Mouse (Mus musculus) left cerebral cortex, postnatal 14 days (tissue): ENCODE measurements around the gene Pla2g15. TPM values are rescaled to one million over a fixed set of nuclear protein-coding genes. Genes with fewer than 3 reads are reported as not detected.

Experiments
- DNase-seq, 2 experiments: peaks; one replicate each; pipeline ENCODE4 v3.0.0; 2021 to 2022; ENCODE audit warnings: low spot score in 2 of 2, mixed read lengths in 1 of 2
- intact Hi-C: fragments of 180-260 bp; cut with DNase I; formaldehyde crosslinking; loops from one replicate; pipeline ENCODE4 v1.15.1; 2025
- total RNA-seq, 2 experiments: library from RNA; stranded (reverse); gene quantifications; 2 replicates each; pipeline ENCODE4 v1.2.3; 2021

Pla2g15 gene
- total RNA-seq, 2 experiments from 2014 or later, result 23.0 to 25.3 TPM

GRCm38 (mm10) chr8:106133526-106133925, 16.7 kb upstream of the Pla2g15 start:
- no peak for DNase-seq
- intact Hi-C loops, result no loop called here

DNA sequence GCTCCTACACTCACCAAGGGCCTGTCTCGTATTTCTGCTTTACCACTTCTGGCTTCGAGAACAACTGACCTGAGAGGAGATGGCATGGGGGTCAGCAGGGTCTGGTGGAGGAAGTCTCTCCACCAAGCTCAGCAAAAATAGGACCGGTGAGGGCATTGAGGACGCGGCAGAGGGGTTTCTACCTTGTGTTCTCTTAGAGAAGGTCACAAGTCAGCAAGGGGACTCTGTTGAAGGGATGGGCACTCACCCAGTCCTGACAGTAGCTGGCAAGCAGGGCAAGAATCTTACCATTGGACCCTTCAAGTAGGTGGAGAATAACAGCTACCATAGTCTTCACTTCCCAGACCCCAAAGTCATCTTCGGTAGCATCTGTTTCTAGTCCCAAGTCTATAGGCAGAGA, 16.3 kb upstream of the Pla2g15 start:
- intact Hi-C loops, result no loop called here
- no peak for DNase-seq

DNA sequence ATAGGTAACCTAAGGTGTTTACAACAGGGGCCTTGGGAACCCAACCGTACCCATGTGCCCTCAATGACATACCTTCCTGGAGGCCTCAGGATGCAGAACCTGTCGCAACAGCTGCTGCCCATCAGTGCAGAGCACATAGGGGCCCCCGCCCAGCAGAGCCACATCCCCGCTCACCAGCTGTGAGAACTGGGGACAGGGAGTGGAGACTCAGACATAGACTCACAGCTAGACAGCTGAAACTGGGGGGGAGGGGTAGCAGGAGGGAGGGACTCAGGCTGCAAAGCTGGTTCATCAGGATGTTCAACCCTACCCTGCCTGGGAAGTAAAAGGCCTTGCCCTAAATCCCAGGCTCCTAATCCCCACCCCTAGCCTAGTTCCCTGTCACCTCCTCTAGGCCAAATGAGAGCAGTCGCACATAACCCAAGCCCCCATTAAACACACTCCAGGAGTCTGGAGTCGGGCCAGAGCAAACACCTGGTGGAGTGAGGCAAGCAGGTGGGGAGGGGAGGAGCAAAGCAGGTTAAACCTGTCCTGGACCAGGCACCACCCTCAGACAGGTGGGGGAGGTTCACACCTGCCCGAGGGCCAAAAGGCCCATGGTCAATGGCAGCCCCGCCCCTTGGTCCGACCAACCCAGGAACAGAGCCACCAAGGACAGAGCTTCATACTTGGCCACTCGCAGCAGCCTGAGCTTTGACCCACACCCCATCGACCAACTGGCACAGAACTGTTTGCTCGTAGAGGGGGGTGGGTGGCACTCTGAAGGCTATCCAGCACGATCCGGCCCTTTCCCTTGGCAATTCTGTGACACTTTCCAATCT, 15.2 kb upstream of the Pla2g15 start:
- intact Hi-C loops, result loop anchor here (5.0 kb wide), 1 partner anchor 77 kb away; the partner anchor contains the start of genes Prmt7 and Slc7a6os
- DNase-seq, result no peak

DNA sequence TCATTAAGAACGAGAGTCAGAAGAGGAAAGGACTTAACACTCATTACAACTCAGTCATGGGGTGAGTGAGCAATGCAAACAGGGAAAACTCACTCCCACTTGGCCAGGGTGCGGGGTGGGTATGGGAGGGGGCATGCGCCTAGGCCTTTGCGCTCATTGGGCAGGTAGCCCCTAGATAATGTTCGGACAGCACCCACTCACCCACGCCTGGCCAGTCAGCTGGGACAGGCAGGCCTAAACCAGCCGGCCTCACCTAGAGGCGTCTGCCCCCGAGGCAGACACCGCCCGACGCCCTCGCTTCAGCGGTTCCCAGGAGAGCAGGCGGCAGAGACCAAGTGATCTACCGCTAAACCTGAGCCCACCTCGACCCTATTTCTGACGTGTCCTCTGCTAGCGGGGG, 14.5 kb upstream of the Pla2g15 start:
- intact Hi-C loops, result loop anchor here (5.0 kb wide), 1 partner anchor 77 kb away; the partner anchor contains the start of genes Prmt7 and Slc7a6os
- no peak for DNase-seq

GRCm38 (mm10) chr8:106136156-106137130, 13.8 kb upstream of the Pla2g15 start, which contains the start of gene Esrp2:
Gene Esrp2, minus strand, starts transcription at chr8:106136974.
- intact Hi-C loops, result loop anchor here (5.0 kb wide), 1 partner anchor 76 kb away; the partner anchor contains the start of genes Prmt7 and Slc7a6os
- no peak for DNase-seq

- DNase-seq, result no peak
- intact Hi-C loops, result loop anchor here (5.0 kb wide), 1 partner anchor 75 kb away; the partner anchor contains the start of genes Prmt7 and Slc7a6os
Observed at GRCm38 (mm10) chr8:106137218-106137905, 12.8 kb upstream of the Pla2g15 start.

DNA sequence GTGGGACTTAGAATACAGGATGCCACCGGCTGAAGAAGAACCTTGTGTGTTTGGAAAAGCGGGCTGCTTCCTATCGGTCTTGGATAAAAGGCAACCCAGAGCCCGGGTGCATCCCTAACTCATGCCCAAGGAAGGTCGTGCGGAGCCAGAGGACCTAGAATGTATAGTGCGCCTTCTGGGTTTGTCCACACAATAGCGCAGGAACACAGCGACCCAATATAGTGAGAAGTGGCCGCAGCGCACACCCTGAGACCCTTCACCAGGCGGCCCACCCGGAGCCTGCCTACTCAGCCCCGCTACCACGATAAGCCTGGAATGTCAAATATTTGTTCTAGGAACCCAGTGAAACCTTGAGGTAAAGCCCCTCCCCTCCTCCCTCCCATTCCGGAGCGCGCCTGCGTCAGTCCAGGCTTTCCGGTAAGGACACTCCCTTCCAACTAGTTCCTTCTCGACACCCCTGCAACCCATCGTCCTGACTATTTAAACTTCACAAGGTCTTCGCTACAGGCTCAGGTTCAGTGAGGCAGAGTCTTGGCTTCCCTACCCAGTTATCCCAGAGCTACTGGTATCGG, 12.2 kb upstream of the Pla2g15 start:
- intact Hi-C loops, result loop anchor here (5.0 kb wide), 1 partner anchor 74 kb away; the partner anchor contains the start of genes Prmt7 and Slc7a6os
- DNase-seq, result no peak

GRCm38 (mm10) chr8:106138616-106139015, 11.6 kb upstream of the Pla2g15 start:
- intact Hi-C loops, result loop anchor here (5.0 kb wide), 1 partner anchor 74 kb away; the partner anchor contains the start of genes Prmt7 and Slc7a6os
- no peak for DNase-seq

DNA sequence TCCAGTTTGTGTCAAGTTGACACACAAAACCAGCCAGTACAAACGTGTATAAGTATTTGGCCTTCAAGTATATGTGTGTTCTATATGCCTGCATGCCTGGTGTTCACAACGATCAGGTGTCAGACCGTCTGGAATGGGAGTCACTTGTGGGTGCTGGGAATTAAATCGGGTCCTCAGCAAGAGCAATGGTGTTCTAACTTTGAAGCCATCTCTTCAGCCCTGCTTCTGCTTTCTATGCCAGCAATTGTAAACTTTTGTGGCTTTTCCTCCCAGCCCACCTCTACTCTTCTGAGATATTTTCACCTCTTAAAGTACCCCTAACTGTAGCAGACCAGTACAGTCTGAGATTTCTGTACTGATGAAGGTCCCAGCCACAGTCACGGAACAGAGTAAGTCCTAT, 10.0 kb upstream of the Pla2g15 start:
- intact Hi-C loops, result loop anchor here (2.0 kb wide), 1 partner anchor 59 kb away; no protein-coding TSS in a partner anchor
- DNase-seq, result no peak

DNA sequence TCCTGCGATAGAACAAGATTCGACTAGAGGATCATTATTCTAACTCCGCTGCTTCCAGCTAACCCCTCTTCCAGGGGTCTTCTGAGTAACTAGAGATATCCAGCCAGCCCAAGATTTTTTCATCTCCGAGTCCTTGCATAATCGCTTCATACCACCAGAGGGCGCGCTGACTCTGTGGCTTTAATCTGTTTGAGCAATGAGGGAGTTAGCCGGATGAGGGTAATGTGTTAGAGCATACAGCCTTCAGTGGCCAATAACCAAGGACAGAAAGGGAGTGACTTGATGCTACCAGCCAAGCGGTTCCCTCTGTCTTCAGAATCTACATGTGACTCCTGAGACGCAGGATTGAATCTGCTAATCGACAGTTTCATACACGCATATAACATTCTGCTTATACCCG, 9.4 kb upstream of the Pla2g15 start:
- intact Hi-C loops, result loop anchor here (2.0 kb wide), 1 partner anchor 58 kb away; no protein-coding TSS in a partner anchor
- DNase-seq, result peak; percentile 82 to 87

DNA sequence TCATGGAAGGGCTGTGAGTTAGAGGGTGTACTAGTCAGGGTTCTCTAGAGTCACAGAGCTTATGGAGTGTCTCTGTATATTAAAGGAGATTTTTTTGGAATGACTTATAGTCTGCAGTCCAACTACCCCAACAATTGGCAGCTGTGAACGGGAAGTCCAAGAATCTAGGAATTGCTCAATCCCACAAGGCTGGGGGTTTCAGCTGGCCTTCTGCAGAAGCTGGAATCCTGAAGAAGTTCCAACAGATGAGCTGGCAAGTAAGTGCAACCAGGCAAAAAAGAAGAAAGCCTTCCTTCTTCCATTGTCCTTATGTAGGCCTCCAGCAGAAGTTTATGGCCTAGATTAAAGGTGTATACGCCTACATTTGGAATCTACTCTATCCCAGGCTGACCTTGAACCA, 4.9 kb upstream of the Pla2g15 start:
- intact Hi-C loops, result no loop called here
- no peak for DNase-seq

DNA sequence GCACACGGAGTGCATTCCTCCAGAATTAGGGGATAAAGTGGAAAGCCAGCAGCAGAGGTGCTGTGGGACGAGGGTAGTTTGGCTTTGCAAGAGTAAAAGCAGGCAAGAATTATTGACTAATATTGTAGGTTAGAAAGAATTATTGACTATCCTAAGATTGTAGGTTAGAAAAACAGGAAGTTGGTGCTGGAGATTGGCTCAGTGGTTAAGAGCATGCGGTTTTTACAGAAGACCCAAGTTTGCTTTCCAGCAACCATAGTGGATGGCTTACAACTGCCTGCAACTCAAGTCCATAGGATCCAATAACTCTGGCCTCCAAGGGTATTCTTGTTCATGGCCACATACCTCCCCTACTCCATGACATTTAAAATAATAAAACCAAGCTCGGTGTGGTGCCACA, 4.2 kb upstream of the Pla2g15 start:
- DNase-seq, result no peak
- intact Hi-C loops, result no loop called here

GRCm38 (mm10) chr8:106147868-106148565, 2.2 kb upstream of the Pla2g15 start:
- DNase-seq, result no peak
- intact Hi-C loops, result no loop called here

GRCm38 (mm10) chr8:106149025-106149424, 1.2 kb upstream of the Pla2g15 start:
- intact Hi-C loops, result no loop called here

GRCm38 (mm10) chr8:106150653-106151000, 428 bp downstream of the Pla2g15 start:
- no peak for DNase-seq

More at GRCm38 (mm10) chr8:106149025-106149424, 1.2 kb upstream of the Pla2g15 start:
- no peak for DNase-seq

GRCm38 (mm10) chr8:106151041-106151440, 842 bp downstream of the Pla2g15 start:
- intact Hi-C loops, result loop anchor here (5.0 kb wide), 1 partner anchor 46 kb away; no protein-coding TSS in a partner anchor

More at GRCm38 (mm10) chr8:106150653-106151000, 428 bp downstream of the Pla2g15 start:
- intact Hi-C loops, result loop anchor here (5.0 kb wide), 1 partner anchor 47 kb away; no protein-coding TSS in a partner anchor

GRCm38 (mm10) chr8:106152876-106153275, 2.7 kb downstream of the Pla2g15 start:
- intact Hi-C loops, result loop anchor here (5.0 kb wide), 1 partner anchor 44 kb away; no protein-coding TSS in a partner anchor

More at GRCm38 (mm10) chr8:106151041-106151440, 842 bp downstream of the Pla2g15 start:
- DNase-seq, result no peak

GRCm38 (mm10) chr8:106157419-106157818, 7.2 kb downstream of the Pla2g15 start:
- intact Hi-C loops, result no loop called here
- no peak for DNase-seq

More at GRCm38 (mm10) chr8:106152876-106153275, 2.7 kb downstream of the Pla2g15 start:
- no peak for DNase-seq
